Mouse (Mus musculus): Measurements from ENCODE around the gene Cd163l1. TPM values are rescaled to one million over a fixed set of nuclear protein-coding genes. Genes with fewer than 3 reads are reported as not detected.

The Cd163l1 gene
- polyA plus RNA-seq, 1 experiment from 2014 or later, result 0.07 TPM

GRCm38 (mm10) chr7:140190435-140190834, 27.6 kb upstream of the Cd163l1 start:
- H3K4me3 ChIP-seq (replicated peaks), result no peak overlapping the region
- no peaks in the 10 kb centered on the region for H3K27me3 ChIP-seq
- ATAC-seq (ENCODE audit: low read depth) (no peak), DNase-seq (no peak)
- no peaks in the 10 kb centered on the region for H3K36me3 ChIP-seq
- H3K9me3 ChIP-seq (replicated peaks), result no peaks in the 10 kb centered on the region
- no peak overlapping the region for H3K4me2 ChIP-seq
- H3K9ac ChIP-seq, result no peak overlapping the region
- no peaks in the 10 kb centered on the region; the same call in 1 of the 2 replicates for H3K4me1 ChIP-seq (replicated peaks)
- 63% methylated on average over 1 of the region's 1 CpGs for WGBS (ENCODE audit: insufficient replicate concordance)
- H3K27ac ChIP-seq, result no peak overlapping the region

GRCm38 (mm10) chr7:140192445-140192844, 25.6 kb upstream of the Cd163l1 start:
- no peak overlapping the region for H3K4me2 ChIP-seq
- H3K4me3 ChIP-seq (replicated peaks), result no peak overlapping the region
- H3K27me3 ChIP-seq, result no peaks in the 10 kb centered on the region
- H3K36me3 ChIP-seq, result no peaks in the 10 kb centered on the region
- H3K27ac ChIP-seq, result no peak overlapping the region
- no peak overlapping the region for H3K9ac ChIP-seq
- DNase-seq (no peak), ATAC-seq (ENCODE audit: low read depth) (no peak)
- H3K9me3 ChIP-seq (replicated peaks), result no peaks in the 10 kb centered on the region
- H3K4me1 ChIP-seq (replicated peaks), result no peaks in the 10 kb centered on the region; the same call in 1 of the 2 replicates
- WGBS (ENCODE audit: insufficient replicate concordance), result 35% methylated on average over 2 of the region's 2 CpGs

- Histone ChIP-seq H3K4me3 (replicated peaks) (no peak overlapping the region), H3K27me3 (no peaks in the 10 kb centered on the region), H3K36me3 (no peaks in the 10 kb centered on the region), H3K27ac (no peak overlapping the region), H3K9me3 (replicated peaks) (no peaks in the 10 kb centered on the region), H3K4me2 (no peak overlapping the region), H3K9ac (no peak overlapping the region), H3K4me1 (replicated peaks) (no peaks in the 10 kb centered on the region; the same call in 1 of the 2 replicates)
- 48% methylated on average over 2 of the region's 2 CpGs for WGBS (ENCODE audit: insufficient replicate concordance)
- DNase-seq (no peak), ATAC-seq (ENCODE audit: low read depth) (no peak)
These were observed 25.2 kb upstream of the Cd163l1 start for GRCm38 (mm10) chr7:140192851-140193250.

- 64% methylated on average over 4 of the region's 4 CpGs for WGBS (ENCODE audit: insufficient replicate concordance)
- Histone ChIP-seq H3K27me3 (no peaks in the 10 kb centered on the region), H3K4me1 (replicated peaks) (no peaks in the 10 kb centered on the region; the same call in 1 of the 2 replicates), H3K9ac (no peak overlapping the region), H3K4me2 (no peak overlapping the region), H3K9me3 (replicated peaks) (no peaks in the 10 kb centered on the region), H3K27ac (no peak overlapping the region), H3K4me3 (replicated peaks) (no peak overlapping the region), H3K36me3 (no peaks in the 10 kb centered on the region)
- DNase-seq, result no peak
- no peak for ATAC-seq (ENCODE audit: low read depth)
These were observed 24.0 kb upstream of the Cd163l1 start for GRCm38 (mm10) chr7:140194031-140194430.

GRCm38 (mm10) chr7:140196002-140196401, 22.1 kb upstream of the Cd163l1 start:
- H3K27me3 ChIP-seq, result no peaks in the 10 kb centered on the region

GRCm38 (mm10) chr7:140201090-140201489, 17.0 kb upstream of the Cd163l1 start:
- ATAC-seq (ENCODE audit: low read depth) (peak; percentile 67), DNase-seq (no peak)
- Histone ChIP-seq H3K9ac (no peak overlapping the region), H3K27me3 (no peaks in the 10 kb centered on the region), H3K36me3 (no peaks in the 10 kb centered on the region), H3K4me2 (no peak overlapping the region), H3K4me3 (replicated peaks) (no peak overlapping the region), H3K27ac (no peak overlapping the region), H3K4me1 (replicated peaks) (peaks cover 22% of the 10 kb centered on the region), H3K9me3 (replicated peaks) (no peaks in the 10 kb centered on the region)
- 61% methylated on average over 4 of the region's 4 CpGs for WGBS (ENCODE audit: insufficient replicate concordance)

More at GRCm38 (mm10) chr7:140196002-140196401, 22.1 kb upstream of the Cd163l1 start:
- no peaks in the 10 kb centered on the region for H3K9me3 ChIP-seq (replicated peaks)
- H3K4me3 ChIP-seq (replicated peaks), result no peak overlapping the region
- H3K9ac ChIP-seq, result no peak overlapping the region
- no peak overlapping the region for H3K4me2 ChIP-seq
- no peaks in the 10 kb centered on the region for H3K36me3 ChIP-seq
- H3K27ac ChIP-seq, result no peak overlapping the region
- no peak for ATAC-seq (ENCODE audit: low read depth)
- 56% methylated on average over 8 of the region's 8 CpGs for WGBS (ENCODE audit: insufficient replicate concordance)
- H3K4me1 ChIP-seq (replicated peaks), result peaks cover 9% of the 10 kb centered on the region
- DNase-seq, result no peak

GRCm38 (mm10) chr7:140205864-140206263, 12.2 kb upstream of the Cd163l1 start, which contains the start of gene Olfr524:
Gene Olfr524, minus strand, starts transcription at chr7:140205964.
- H3K9ac ChIP-seq, result no peak within 1 kb of the TSS
- H3K36me3 ChIP-seq, result no peaks in the 10 kb centered on the region
- ATAC-seq (ENCODE audit: low read depth) (no peak), DNase-seq (no peak)
- H3K27me3 ChIP-seq, result no peaks in the 10 kb centered on the region
- no peaks in the 10 kb centered on the region for H3K9me3 ChIP-seq (replicated peaks)
- peaks cover 42% of the 10 kb centered on the region for H3K4me1 ChIP-seq (replicated peaks)
- no peak within 1 kb of the TSS for H3K4me3 ChIP-seq (replicated peaks)
- H3K27ac ChIP-seq, result no peak within 1 kb of the TSS
- no peak within 1 kb of the TSS for H3K4me2 ChIP-seq

GRCm38 (mm10) chr7:140206904-140207303, 11.2 kb upstream of the Cd163l1 start:
- Histone ChIP-seq H3K36me3 (no peaks in the 10 kb centered on the region), H3K27ac (no peak overlapping the region), H3K9ac (no peak overlapping the region), H3K4me2 (no peak overlapping the region), H3K27me3 (no peaks in the 10 kb centered on the region), H3K4me3 (replicated peaks) (no peak overlapping the region), H3K9me3 (replicated peaks) (no peaks in the 10 kb centered on the region), H3K4me1 (replicated peaks) (peaks cover 33% of the 10 kb centered on the region)
- 36% methylated on average over 3 of the region's 3 CpGs for WGBS (ENCODE audit: insufficient replicate concordance)
- DNase-seq (no peak), ATAC-seq (ENCODE audit: low read depth) (peak; percentile 37; the same call in 1 of the 2 replicates)

GRCm38 (mm10) chr7:140208153-140208552, 9.9 kb upstream of the Cd163l1 start:
- peak; percentile 89 for ATAC-seq (ENCODE audit: low read depth)
- 10% methylated on average over 8 of the region's 8 CpGs for WGBS (ENCODE audit: insufficient replicate concordance)
- Histone ChIP-seq H3K4me1 (replicated peaks) (peaks cover 33% of the 10 kb centered on the region), H3K4me2 (peak overlapping the region; percentile 15), H3K9ac (no peak overlapping the region), H3K27me3 (no peaks in the 10 kb centered on the region), H3K27ac (peak overlapping the region; percentile 6; the same call in 1 of the 2 replicates), H3K36me3 (no peaks in the 10 kb centered on the region), H3K9me3 (replicated peaks) (no peaks in the 10 kb centered on the region), H3K4me3 (replicated peaks) (no peak overlapping the region)
- peak; percentile 55 for DNase-seq

GRCm38 (mm10) chr7:140208677-140209076, 9.4 kb upstream of the Cd163l1 start:
- 39% methylated on average over 3 of the region's 3 CpGs for WGBS (ENCODE audit: insufficient replicate concordance)
- Histone ChIP-seq H3K9me3 (replicated peaks) (no peaks in the 10 kb centered on the region), H3K27ac (no peak overlapping the region), H3K4me2 (peak overlapping the region; percentile 15; the same call in 1 of the 2 replicates), H3K9ac (no peak overlapping the region), H3K27me3 (no peaks in the 10 kb centered on the region), H3K4me3 (replicated peaks) (no peak overlapping the region), H3K36me3 (no peaks in the 10 kb centered on the region), H3K4me1 (replicated peaks) (peaks cover 33% of the 10 kb centered on the region)
- no peak for DNase-seq
- no peak for ATAC-seq (ENCODE audit: low read depth)

- ATAC-seq (ENCODE audit: low read depth) (no peak), DNase-seq (no peak)
- Histone ChIP-seq H3K4me3 (replicated peaks) (no peak overlapping the region), H3K27ac (no peak overlapping the region), H3K9me3 (replicated peaks) (no peaks in the 10 kb centered on the region), H3K4me2 (no peak overlapping the region), H3K9ac (no peak overlapping the region), H3K36me3 (no peaks in the 10 kb centered on the region), H3K4me1 (replicated peaks) (no peaks in the 10 kb centered on the region; the same call in 1 of the 2 replicates), H3K27me3 (no peaks in the 10 kb centered on the region)
- WGBS (ENCODE audit: insufficient replicate concordance), result 66% methylated on average over 5 of the region's 5 CpGs
These were observed 4.2 kb upstream of the Cd163l1 start for GRCm38 (mm10) chr7:140213841-140214240.

GRCm38 (mm10) chr7:140219268-140219667, 1.2 kb downstream of the Cd163l1 start:
- ATAC-seq (ENCODE audit: low read depth) (no peak), DNase-seq (no peak)
- Histone ChIP-seq H3K4me2 (no peak overlapping the region), H3K4me1 (replicated peaks) (no peaks in the 10 kb centered on the region), H3K27me3 (no peaks in the 10 kb centered on the region), H3K27ac (no peak overlapping the region), H3K4me3 (replicated peaks) (no peak overlapping the region), H3K9me3 (replicated peaks) (no peaks in the 10 kb centered on the region), H3K9ac (no peak overlapping the region), H3K36me3 (no peaks in the 10 kb centered on the region)
- 0% methylated on average over 1 of the region's 1 CpGs for WGBS (ENCODE audit: insufficient replicate concordance)

Measured in liver, embryonic 13.5 days (tissue).